Mouse (Mus musculus) bone marrow macrophage, adult 2 months (primary cell): ENCODE measurements around the gene Klhl36. TPM values are rescaled to one million over a fixed set of nuclear protein-coding genes. Genes with fewer than 3 reads are reported as not detected.
A peak's percentile ranks its signal among the peaks of the same experiment; 100 is the strongest.

ENCODE experiments used
- H3K27ac ChIP-seq: 2 replicates; pipeline ENCODE4 v1.5.1; 2012; ENCODE audit warnings: low read depth, low read length; ENCODE audit not compliant: insufficient read depth
- H3K4me1 ChIP-seq: 2 replicates; pipeline ENCODE4 v1.6.1; 2012; ENCODE audit warnings: low read length; ENCODE audit not compliant: control insufficient read depth, insufficient read depth
- H3K4me3 ChIP-seq: 2 replicates; pipeline ENCODE4 v1.5.1; 2012; ENCODE audit warnings: mild to moderate bottlenecking, low read length, moderate library complexity; ENCODE audit not compliant: insufficient read depth
- CTCF ChIP-seq: IDR thresholded peaks from 2 replicates; pipeline ENCODE4 v1.5.1; 2012; ENCODE audit warnings: low read depth, mild to moderate bottlenecking, low read length, moderate library complexity
- POLR2A ChIP-seq: IDR thresholded peaks from 2 replicates; pipeline ENCODE4 v1.6.1; 2012; ENCODE audit warnings: mild to moderate bottlenecking, low read depth, low read length, borderline replicate concordance
- polyA plus RNA-seq: library from polyadenylated mRNA; stranded (reverse); fragments of >200 nt; gene quantifications from 2 replicates; pipeline ENCODE4 v1.2.4, GENCODE M21; 2012; ENCODE audit not compliant: missing spikeins, insufficient read depth, insufficient read length

Klhl36 gene
- polyA plus RNA-seq, 1 experiment, result 7.6 TPM

- Histone ChIP-seq H3K27ac (no peak overlapping the region), H3K4me3 (peak overlapping the region; percentile 76), H3K4me1 (peaks cover 19% of the 10 kb centered on the region)
- TF ChIP-seq POLR2A, result no peak
- no peak for TF ChIP-seq CTCF
These were observed 683 bp downstream of the Klhl36 start for GRCm38 (mm10) chr8:119862749-119863148.

GRCm38 (mm10) chr8:119869616-119870015 lies 7.5 kb downstream of the Klhl36 start:
- Histone ChIP-seq H3K4me3 (no peak overlapping the region), H3K27ac (no peak overlapping the region), H3K4me1 (peaks cover 10% of the 10 kb centered on the region)
- TF ChIP-seq POLR2A (no peak), CTCF (no peak)

GRCm38 (mm10) chr8:119873181-119873580 lies 11.1 kb downstream of the Klhl36 start:
- no peak overlapping the region for H3K4me3 ChIP-seq

GRCm38 (mm10) chr8:119881301-119881700 lies 19.2 kb downstream of the Klhl36 start:
- no peak for TF ChIP-seq POLR2A
- TF ChIP-seq CTCF, result no peak

More at GRCm38 (mm10) chr8:119873181-119873580, 11.1 kb downstream of the Klhl36 start:
- H3K27ac ChIP-seq, result no peak overlapping the region
- H3K4me1 ChIP-seq, result no peaks in the 10 kb centered on the region
- TF ChIP-seq POLR2A (no peak), CTCF (no peak)

GRCm38 (mm10) chr8:119881917-119882316 lies 19.9 kb downstream of the Klhl36 start:
- H3K4me3 ChIP-seq, result no peak overlapping the region
- TF ChIP-seq POLR2A (no peak), CTCF (no peak)
- no peak overlapping the region for H3K27ac ChIP-seq
- H3K4me1 ChIP-seq, result no peaks in the 10 kb centered on the region

More at GRCm38 (mm10) chr8:119881301-119881700, 19.2 kb downstream of the Klhl36 start:
- Histone ChIP-seq H3K4me3 (no peak overlapping the region), H3K4me1 (no peaks in the 10 kb centered on the region), H3K27ac (no peak overlapping the region)

GRCm38 (mm10) chr8:119883281-119883680 lies 21.2 kb downstream of the Klhl36 start:
- Histone ChIP-seq H3K4me3 (no peak overlapping the region), H3K4me1 (no peaks in the 10 kb centered on the region), H3K27ac (no peak overlapping the region)
- TF ChIP-seq CTCF, result no peak
- TF ChIP-seq POLR2A, result no peak

GRCm38 (mm10) chr8:119885612-119886011 lies 23.5 kb downstream of the Klhl36 start:
- Histone ChIP-seq H3K4me1 (no peaks in the 10 kb centered on the region), H3K4me3 (no peak overlapping the region), H3K27ac (no peak overlapping the region)
- TF ChIP-seq CTCF (no peak), POLR2A (no peak)

GRCm38 (mm10) chr8:119887130-119887529 lies 25.1 kb downstream of the Klhl36 start:
- no peak for TF ChIP-seq POLR2A
- TF ChIP-seq CTCF, result peak; percentile 92
- no peaks in the 10 kb centered on the region for H3K4me1 ChIP-seq

GRCm38 (mm10) chr8:119888012-119888411 lies 25.9 kb downstream of the Klhl36 start:
- Histone ChIP-seq H3K4me3 (no peak overlapping the region), H3K27ac (no peak overlapping the region), H3K4me1 (no peaks in the 10 kb centered on the region)
- TF ChIP-seq POLR2A (no peak), CTCF (no peak)

More at GRCm38 (mm10) chr8:119887130-119887529, 25.1 kb downstream of the Klhl36 start:
- no peak overlapping the region for H3K27ac ChIP-seq
- H3K4me3 ChIP-seq, result no peak overlapping the region

GRCm38 (mm10) chr8:119897069-119897468 lies 35.0 kb downstream of the Klhl36 start:
- Histone ChIP-seq H3K4me1 (0 out of 2 replicates have a peak, but pooled peaks cover 4% of the 10 kb centered on the region), H3K27ac (no peak overlapping the region), H3K4me3 (no peak overlapping the region)
- TF ChIP-seq CTCF (no peak), POLR2A (no peak)
